Mouse (Mus musculus) cerebellum, adult 2 months (tissue): ENCODE results near the gene Cdkn2d.

Experiments
- CTCF ChIP-seq: fragments of 200-500 bp; IDR thresholded peaks from 2 replicates; pipeline ENCODE4 v1.5.1; 2011; ENCODE audit warnings: low read depth, mild to moderate bottlenecking, control low read depth, low read length, moderate library complexity, borderline replicate concordance; ENCODE audit not compliant: insufficient read depth
- POLR2A ChIP-seq: fragments of 200-500 bp; IDR thresholded peaks from 2 replicates; pipeline ENCODE4 v1.6.1; 2011; ENCODE audit warnings: low read length, control low read depth, borderline replicate concordance; ENCODE audit not compliant: insufficient read depth

DNA sequence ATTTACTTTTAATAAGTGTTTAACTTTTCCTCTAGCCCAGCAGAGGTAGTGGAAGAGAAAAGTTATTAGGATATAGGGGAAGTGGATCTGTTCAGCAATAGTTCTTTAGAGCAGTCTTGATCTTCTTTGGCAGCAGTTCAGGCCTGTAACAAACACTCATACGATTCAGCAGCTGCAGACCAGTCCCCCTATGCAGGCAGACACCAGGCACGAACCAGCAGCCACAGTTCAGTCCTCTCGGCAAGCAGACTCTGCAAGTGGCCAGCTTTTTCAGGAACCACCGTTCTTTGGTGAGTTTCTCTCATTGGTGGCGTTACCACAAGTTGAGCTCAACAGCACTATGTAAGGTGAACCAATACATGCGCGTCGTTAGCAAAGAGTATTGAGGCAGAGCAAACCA is 45.3 kb upstream of the Cdkn2d start:
- TF ChIP-seq POLR2A = no peak
- no peak for TF ChIP-seq CTCF
